ENCODE assay signal across 26 mouse cellular contexts in genomic region chr1:193287578-193287977, GRCm38 (mm10). TPM values are rescaled to one million over a fixed set of nuclear protein-coding genes. Genes with fewer than 3 reads are reported as not detected.
"Had no signal": no experiment of that assay in that cellular context is flagged by ENCODE, and none has a peak within 500 bp of the region (broad histone marks: within the 10 kb centered on the region; RNA-seq: fewer than 3 reads in every experiment).

No protein-coding gene starts in this region.

- H3K4me3 ChIP-seq: heart, adult 2 months; heart, embryonic 13.5 days; heart, embryonic 15.5 days; hindbrain, embryonic 13.5 days; hindbrain, embryonic 15.5 days; kidney, embryonic 15.5 days; limb, embryonic 13.5 days; limb, embryonic 15.5 days had no signal

- H3K4me1 ChIP-seq: heart, embryonic 13.5 days; heart, embryonic 15.5 days; hindbrain, embryonic 15.5 days; kidney, embryonic 15.5 days; limb, embryonic 13.5 days; limb, embryonic 15.5 days had no signal

- DNase-seq: gastrocnemius, postnatal 14 days; gastrocnemius, postnatal 36 days; heart, adult 11 months; heart, adult 2 months; heart, postnatal 14 days; heart, postnatal 36 days; kidney, adult 11 months; kidney, adult 2 months; kidney, adult 9 months; kidney, postnatal 14 days; kidney, postnatal 36 days; layer of hippocampus, adult 9-11 months; layer of hippocampus, postnatal 36 days; left cerebral cortex, postnatal 4 days had no signal

- H3K4me2 ChIP-seq: heart, embryonic 11.5 days; heart, embryonic 13.5 days; heart, embryonic 15.5 days; hindbrain, embryonic 13.5 days; hindbrain, embryonic 15.5 days; kidney, embryonic 15.5 days; limb, embryonic 13.5 days; limb, embryonic 15.5 days had no signal

- ATAC-seq: hindbrain, postnatal 0 days; intestine, embryonic 16.5 days had no signal

- H3K36me3 ChIP-seq: heart, embryonic 13.5 days; heart, embryonic 15.5 days; hindbrain, embryonic 13.5 days; hindbrain, embryonic 15.5 days; kidney, embryonic 15.5 days; limb, embryonic 13.5 days; limb, embryonic 15.5 days had no signal

- H3K9me3 ChIP-seq: heart, embryonic 13.5 days; heart, embryonic 15.5 days; hindbrain, embryonic 13.5 days; hindbrain, embryonic 15.5 days; kidney, embryonic 15.5 days; limb, embryonic 13.5 days; limb, embryonic 15.5 days had no signal

- H3K27ac ChIP-seq: heart, adult 2 months; heart, embryonic 13.5 days; heart, embryonic 15.5 days; hindbrain, embryonic 13.5 days; hindbrain, embryonic 15.5 days; hindbrain, postnatal 0 days; kidney, embryonic 15.5 days; kidney, postnatal 0 days; limb, embryonic 13.5 days; limb, embryonic 15.5 days had no signal

- H3K27me3 ChIP-seq: heart, embryonic 13.5 days; heart, embryonic 15.5 days; hindbrain, embryonic 13.5 days; hindbrain, embryonic 15.5 days; kidney, embryonic 15.5 days; limb, embryonic 13.5 days; limb, embryonic 15.5 days had no signal

- H3K9ac ChIP-seq: heart, embryonic 13.5 days; heart, embryonic 15.5 days; hindbrain, embryonic 13.5 days; hindbrain, embryonic 15.5 days; kidney, embryonic 15.5 days; limb, embryonic 13.5 days; limb, embryonic 15.5 days had no signal

RNA-seq across cellular contexts. Expression of gene Hsd11b1, which starts 23.7 kb away (rescaled TPM):
- polyA plus RNA-seq: hindbrain, embryonic 11.5 days; hindbrain, embryonic 13.5 days had no signal
